Mouse (Mus musculus): Measurements from ENCODE around the gene Cgnl1. TPM values are rescaled to one million over a fixed set of nuclear protein-coding genes. Genes with fewer than 3 reads are reported as not detected.

Gene Cgnl1
- polyA plus RNA-seq, 1 experiment = 10.4 TPM

- DNase-seq (ENCODE audit: low spot score) = no peak
Measured at GRCm38 (mm10) chr9:71716995-71717394, 54.4 kb downstream of the Cgnl1 start.

- no peak for DNase-seq (ENCODE audit: low spot score)
Measured at GRCm38 (mm10) chr9:71710776-71711175, 60.6 kb downstream of the Cgnl1 start.

DNA sequence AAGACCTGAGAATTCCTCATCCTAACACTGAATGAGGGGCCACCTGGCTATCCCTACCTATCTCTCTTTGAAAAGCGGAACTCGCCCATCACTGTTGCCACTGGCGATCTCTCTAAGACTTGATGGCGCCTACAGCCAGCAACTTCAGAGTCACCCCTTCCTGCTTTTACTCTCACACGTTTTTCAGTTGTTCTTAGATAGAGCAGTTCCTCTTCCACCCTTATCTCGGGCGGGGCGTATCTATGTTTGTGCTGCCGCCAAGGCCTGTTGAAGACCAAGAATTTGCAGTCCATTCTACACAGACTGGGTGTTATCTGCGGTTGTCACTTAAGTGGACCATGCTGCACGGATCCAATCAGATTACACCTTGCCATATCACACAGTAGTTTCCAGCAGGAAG, 62.2 kb downstream of the Cgnl1 start:
- no peak for DNase-seq (ENCODE audit: low spot score)

DNA sequence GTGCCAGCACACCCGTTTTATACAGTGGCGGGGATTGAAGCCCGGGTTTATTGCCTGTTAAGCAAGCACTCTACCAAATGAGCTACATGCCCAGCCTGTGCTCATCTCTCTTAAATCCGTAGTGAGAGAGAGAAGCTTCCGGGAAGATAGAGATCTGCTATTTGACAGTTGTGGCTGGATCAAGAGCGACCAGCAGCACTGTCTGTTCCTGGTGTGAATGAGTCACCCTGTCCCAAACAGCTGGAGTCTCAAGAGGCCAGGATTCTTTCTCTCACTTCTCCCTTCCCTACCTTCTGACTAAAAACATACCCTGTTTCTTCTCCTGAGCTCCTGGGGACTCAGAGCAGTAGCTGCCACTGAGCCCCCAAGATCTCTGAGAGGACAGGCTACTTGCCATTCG, 63.4 kb downstream of the Cgnl1 start:
- DNase-seq (ENCODE audit: low spot score) = no peak

GRCm38 (mm10) chr9:71704332-71705014, 66.9 kb downstream of the Cgnl1 start:
- no peak for DNase-seq (ENCODE audit: low spot score)

- no peak for DNase-seq (ENCODE audit: low spot score)
Measured at GRCm38 (mm10) chr9:71699087-71699486, 72.3 kb downstream of the Cgnl1 start.

GRCm38 (mm10) chr9:71698116-71698515, 73.3 kb downstream of the Cgnl1 start:
- DNase-seq (ENCODE audit: low spot score) = no peak

GRCm38 (mm10) chr9:71697189-71697588, 74.2 kb downstream of the Cgnl1 start:
- no peak for DNase-seq (ENCODE audit: low spot score)

DNA sequence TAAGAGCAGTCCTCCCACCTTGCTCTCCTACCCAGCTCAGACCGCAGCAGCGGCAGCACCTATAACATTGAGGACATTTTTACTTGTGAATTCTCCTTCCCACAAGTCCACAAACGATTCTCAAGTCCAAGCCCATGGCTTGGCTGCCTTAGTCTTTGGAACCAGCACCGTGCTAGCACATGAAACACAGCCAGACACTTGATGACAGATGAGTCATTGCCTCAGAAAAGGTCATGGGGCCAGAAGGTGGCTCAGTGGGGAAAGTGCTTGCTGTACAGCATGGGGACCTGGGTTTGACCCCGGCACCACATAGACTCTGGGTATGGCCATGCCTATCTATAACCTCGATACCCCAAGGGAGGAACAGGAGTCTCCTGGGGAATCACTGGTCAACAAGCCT, 74.6 kb downstream of the Cgnl1 start:
- DNase-seq (ENCODE audit: low spot score) = no peak

- DNase-seq (ENCODE audit: low spot score) = no peak
Measured at GRCm38 (mm10) chr9:71695133-71695532, 76.3 kb downstream of the Cgnl1 start.

GRCm38 (mm10) chr9:71694223-71694622, 77.2 kb downstream of the Cgnl1 start:
- no peak for DNase-seq (ENCODE audit: low spot score)

GRCm38 (mm10) chr9:71693771-71694170, 77.6 kb downstream of the Cgnl1 start:
- no peak for DNase-seq (ENCODE audit: low spot score)

DNA sequence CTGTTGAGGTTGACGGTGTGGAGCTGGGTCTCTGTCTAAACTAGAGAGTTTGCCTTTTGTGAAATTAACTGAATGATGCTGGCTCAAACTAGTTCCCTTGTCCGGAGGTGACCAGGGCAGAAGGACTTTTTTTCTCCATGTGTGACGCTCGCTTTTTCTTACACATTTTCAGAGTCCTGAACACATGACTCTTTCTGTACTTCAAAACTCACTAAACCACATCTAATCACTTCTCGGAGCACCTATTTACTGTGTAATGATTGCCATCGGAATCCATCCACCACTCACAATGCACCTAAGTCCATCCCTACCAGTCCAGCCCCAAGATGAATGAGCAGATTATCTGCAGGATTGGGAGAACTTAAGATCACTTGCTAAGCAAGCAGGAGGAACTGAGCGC, 79.2 kb downstream of the Cgnl1 start:
- DNase-seq (ENCODE audit: low spot score) = no peak

GRCm38 (mm10) chr9:71689369-71690073, 81.9 kb downstream of the Cgnl1 start:
- no peak for DNase-seq (ENCODE audit: low spot score)

GRCm38 (mm10) chr9:71686463-71686862, 84.9 kb downstream of the Cgnl1 start:
- DNase-seq (ENCODE audit: low spot score) = no peak

GRCm38 (mm10) chr9:71684772-71685171, 86.6 kb downstream of the Cgnl1 start:
- no peak for DNase-seq (ENCODE audit: low spot score)

- no peak for DNase-seq (ENCODE audit: low spot score)
Measured at GRCm38 (mm10) chr9:71680381-71680780, 91.0 kb downstream of the Cgnl1 start.

DNA sequence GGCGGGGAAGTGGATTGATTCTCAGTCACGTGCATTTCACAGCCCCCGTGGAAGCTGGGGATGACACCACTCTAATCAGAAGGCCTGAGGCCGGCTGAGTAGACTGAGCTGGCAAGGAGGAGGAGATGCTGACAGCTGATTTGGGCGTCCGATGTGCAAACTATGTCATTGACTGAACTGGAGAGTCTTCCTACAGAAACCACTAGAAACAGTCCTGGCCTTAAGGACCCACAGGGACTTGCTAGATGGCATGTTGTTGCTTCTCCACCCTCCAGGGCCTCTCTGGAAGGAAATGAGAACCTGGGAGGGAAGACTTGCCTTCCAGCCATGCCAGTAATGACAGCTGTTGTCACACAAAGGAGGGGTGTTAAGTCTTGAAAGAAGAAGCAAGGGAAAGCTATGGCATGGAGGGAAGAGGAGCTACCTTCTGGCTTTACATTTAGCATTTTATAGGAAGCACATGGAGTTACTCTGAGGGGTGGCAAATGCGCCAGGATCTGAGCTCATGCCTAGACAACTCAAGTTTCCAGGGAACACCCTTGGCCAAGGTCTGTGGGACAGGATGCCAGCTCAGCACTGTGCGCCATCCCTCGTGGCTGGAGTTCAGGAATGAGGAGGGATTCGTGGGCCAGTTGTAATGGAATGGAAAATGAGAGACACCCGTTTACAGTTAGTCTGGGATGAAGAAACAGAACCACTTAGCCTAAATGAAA, 92.1 kb downstream of the Cgnl1 start:
- peak; percentile 28 for DNase-seq (ENCODE audit: low spot score)

- DNase-seq (ENCODE audit: low spot score) = no peak
Measured at GRCm38 (mm10) chr9:71676988-71677688, 94.3 kb downstream of the Cgnl1 start.

DNA sequence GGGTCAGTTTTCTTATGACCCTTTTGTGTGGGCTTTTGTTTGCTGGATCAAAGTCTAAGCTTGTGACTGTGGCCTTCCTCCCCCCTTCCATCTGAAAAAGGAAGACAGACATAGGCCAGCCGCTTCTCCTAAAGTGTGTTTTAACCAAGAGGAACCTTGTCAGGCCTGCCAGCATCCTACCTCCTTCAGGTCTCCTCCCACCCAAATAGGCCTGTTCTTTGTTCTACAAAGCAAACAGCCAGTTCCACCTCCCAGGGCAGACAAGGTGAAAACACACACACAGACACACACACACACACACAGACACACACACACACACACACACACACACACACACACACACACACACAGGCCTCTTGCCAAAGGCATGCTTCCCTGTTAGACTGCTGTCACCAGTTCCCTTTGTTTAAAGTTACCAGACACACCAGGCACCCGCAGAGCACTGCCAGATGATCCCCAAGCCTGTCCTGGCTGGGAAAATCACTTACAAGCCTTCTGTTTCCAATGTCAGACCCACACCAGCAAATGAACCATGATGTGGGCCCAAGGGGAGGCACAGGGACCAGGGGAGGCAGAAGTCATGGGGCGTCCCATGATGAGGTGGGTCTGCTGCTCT, 95.5 kb downstream of the Cgnl1 start:
- no peak for DNase-seq (ENCODE audit: low spot score)

DNA sequence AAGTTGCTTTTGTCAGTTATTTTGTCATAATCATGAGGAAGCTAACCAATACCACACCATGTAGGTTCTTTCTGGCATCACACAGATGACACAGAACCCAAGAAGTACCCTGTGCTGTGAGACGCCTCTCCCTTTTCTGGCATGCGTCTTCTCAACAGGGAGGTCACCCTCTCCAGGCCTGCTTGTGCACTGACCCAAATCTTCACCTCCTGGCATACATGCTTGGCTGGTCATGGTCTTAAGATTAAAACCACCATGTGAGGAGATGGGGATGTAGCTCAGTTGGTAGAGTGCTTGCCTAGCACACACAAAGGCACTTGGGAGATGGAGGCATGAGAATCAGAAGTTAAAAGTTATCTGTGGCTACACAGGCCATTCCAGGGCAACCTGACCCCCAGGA, 96.2 kb downstream of the Cgnl1 start:
- DNase-seq (ENCODE audit: low spot score) = no peak

DNA sequence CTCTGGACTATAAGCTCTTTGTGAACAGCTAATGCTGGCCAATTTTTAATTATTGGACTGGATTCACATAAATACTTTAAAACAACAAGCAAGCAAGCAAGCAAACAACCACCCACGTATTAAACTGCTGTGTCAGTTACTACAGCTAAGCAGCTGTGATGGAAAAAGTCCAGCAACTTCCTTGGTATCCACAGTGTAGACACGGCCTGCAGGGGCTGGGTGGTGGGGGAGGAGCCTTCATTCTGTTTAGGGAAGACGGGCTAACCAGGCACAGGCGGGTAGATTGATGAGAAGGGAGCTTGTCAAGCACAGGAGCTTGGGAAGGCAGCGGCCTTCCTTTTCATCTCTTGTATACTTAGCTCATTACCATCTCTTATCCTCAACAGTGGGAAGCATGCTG, 96.9 kb downstream of the Cgnl1 start:
- no peak for DNase-seq (ENCODE audit: low spot score)

All from urinary bladder, adult 2 months (tissue).